Mouse (Mus musculus) retina, postnatal 1 day (tissue): ENCODE data around the gene C330007P06Rik.

Experiments
- DNase-seq: peaks from one replicate; pipeline ENCODE4 v3.0.0-alpha.2; 2012

C330007P06Rik gene

DNA sequence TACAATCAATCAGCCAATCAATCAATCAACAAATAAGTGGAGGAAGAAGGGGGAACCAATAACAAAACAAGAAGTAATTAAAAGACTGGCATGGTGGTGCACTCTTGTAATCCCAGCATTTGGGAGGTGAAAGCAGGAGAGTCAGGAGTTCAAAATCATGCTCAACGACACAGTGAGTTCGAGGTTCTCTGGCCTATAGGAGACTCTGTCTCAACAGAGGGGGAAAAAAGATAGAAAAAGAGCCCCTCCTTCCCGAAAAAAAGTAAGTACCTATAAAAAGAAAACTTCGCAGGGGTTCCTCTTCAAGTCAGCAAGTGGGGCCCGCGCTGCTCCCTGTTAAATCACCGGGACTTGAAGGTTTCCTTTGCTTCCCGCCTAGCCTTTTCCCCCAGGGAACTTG is at the start of gene C330007P06Rik, which contains the start of gene Ube2a:
C330007P06Rik (minus strand) TSS at position 347 of the 400 bp plus-strand sequence.
Ube2a (plus strand) TSS at position 136 of the 400 bp plus-strand sequence.
- no peak for DNase-seq

DNA sequence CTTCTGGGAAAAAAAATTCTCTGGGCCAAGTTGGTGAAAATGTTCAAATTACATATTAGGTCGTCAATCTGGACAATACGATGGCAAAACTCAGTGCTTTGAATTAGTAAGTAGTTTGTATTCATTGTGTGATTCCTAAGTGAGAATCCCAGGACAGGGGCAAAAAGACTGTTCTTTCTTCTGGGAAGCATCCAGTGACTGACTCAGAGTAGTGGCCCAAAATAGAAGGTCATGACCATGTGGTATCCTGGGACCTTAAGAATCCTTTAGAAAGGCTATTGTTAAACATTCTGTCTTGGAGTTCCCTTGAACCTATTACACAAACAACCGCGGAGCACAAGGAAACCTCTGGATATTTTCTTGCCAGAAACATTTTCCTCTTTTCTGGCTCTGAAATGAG is 47.4 kb upstream of the C330007P06Rik start:
- no peak for DNase-seq

GRCm38 (mm10) chrX:36917749-36918148 is 43.8 kb upstream of the C330007P06Rik start:
- DNase-seq = no peak

DNA sequence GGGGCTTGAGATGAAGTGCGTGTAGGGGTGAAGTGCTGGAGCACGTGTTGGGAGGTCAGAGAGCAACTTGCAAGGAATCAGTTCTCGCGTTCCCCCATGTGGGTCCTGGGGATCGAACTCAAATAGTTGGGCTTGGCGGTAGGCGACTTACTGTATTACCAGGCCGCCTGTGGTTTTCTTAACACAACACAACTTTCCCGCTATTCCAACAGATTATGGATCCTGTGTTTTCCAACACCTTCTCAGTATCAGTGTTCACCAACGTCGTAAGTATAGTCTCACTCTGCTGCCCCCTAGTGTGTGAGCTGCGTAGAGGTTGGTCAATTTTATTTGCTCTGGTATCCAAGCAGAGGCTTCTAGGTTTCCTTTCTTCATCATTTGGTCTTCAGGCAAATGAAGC is 37.4 kb upstream of the C330007P06Rik start:
- DNase-seq = peak; percentile 68

DNA sequence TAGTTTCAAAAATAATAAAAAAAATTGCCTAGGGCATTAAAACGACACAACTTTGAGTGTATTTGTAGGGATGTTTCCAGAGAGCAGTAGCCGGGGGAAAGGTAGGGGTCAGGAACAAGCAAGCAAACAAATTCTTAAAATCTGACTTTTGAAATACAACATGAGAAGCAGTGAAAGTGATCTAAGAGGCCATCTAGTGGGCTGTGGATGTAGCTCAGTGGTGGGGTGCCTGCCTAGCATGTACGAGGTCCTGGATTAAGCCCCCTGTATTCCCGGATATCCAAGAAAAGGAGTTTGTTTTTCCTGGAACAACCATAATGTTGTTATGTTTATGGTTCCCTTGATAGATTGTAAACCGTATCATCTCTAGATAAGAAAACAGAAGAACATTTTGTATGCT is 32.6 kb upstream of the C330007P06Rik start:
- no peak for DNase-seq

GRCm38 (mm10) chrX:36903115-36903768 is 29.3 kb upstream of the C330007P06Rik start:
- peak; percentile 95 for DNase-seq

DNA sequence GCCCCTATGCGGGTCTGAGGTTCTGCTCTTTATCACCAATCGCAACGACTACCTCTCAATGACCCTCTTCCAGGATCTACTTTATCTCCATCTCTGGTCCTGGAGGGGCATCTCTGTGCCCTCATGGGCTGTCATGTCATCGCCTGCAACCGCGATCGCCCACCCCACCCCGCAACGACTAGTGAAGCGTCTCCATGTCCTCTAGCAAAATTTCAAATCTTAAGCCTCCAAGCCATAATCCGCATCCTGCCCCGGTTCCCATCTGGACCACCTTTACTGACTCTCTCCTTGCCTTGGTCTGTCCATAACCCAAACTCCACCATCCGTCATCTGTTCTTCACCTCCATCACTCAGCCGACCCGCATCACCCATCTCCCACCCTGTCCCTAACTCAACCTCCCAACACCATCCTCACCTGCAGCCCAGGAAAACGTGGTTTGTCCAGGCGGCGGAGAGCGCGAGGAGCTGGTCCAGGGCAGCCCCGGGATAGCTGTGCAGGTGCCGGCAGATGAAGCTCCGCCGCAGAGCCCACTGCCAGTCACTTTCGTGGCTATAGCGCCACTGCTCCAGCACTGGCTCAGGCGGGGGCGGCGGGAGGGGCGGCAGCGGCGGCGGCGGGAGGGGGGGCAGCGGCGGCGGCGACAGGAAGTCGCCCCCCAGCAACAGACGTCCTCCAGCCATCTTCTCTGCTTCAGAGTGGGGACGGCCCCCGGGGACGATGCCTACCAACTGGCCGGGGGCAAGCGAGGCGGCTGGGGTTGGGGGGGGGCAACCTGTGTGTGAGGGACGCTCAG is 28.6 kb upstream of the C330007P06Rik start, which contains the start of gene Nkrf:
Nkrf (minus strand) TSS at position 579 of the 794 bp plus-strand sequence.
- peak; percentile 42 for DNase-seq

- no peak for DNase-seq
Measured at GRCm38 (mm10) chrX:36901655-36902054, 27.7 kb upstream of the C330007P06Rik start.

- peak; percentile 39 for DNase-seq
Measured at GRCm38 (mm10) chrX:36898931-36899330, 25.0 kb upstream of the C330007P06Rik start.

- peak; percentile 17 for DNase-seq
Measured at GRCm38 (mm10) chrX:36884719-36885118, 10.8 kb upstream of the C330007P06Rik start.

DNA sequence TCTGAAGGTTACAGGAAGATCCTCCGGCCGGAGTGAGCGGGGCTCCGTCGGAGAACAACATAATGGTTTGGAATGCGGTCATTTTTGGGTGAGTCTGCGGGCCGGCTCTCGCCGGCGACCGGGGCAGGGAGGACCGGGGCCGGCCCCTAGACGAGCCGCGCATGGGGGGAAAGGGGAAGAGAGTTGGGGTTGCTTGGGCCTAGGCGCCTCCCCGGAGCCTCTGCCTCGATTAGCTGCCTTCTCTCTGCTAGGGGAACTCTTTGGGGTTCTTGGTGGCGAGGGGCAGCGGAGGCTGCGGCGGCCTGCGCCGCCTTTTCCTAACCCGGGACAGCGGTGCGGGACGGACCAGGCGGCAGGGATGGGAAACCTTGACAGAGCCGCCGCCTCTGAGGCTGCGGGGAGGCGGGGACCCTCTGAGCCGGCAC is 805 bp upstream of the C330007P06Rik start:
- no peak for DNase-seq

- DNase-seq = peak; percentile 91
Measured at GRCm38 (mm10) chrX:36874178-36874696, 326 bp upstream of the C330007P06Rik start.

DNA sequence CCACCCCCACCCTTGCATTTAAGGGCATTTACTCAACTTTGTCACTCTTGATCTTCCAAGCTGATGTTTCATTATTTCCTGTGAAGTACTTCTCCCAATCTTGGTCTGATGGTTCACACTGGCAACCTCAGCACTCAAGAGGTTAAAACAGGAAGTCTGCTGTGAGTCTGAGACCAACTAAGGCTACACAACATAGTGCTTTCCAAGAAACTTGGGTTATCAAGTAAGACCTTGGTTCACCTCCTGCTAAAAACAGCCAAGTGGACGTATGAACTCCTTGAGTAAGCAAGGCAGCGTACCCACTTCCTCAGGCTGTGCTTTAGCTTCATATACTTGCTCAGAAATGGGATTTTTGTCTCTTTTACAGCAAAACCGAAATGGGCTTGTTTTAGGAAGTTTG is 3.5 kb downstream of the C330007P06Rik start:
- DNase-seq = no peak

- DNase-seq = no peak
Measured at GRCm38 (mm10) chrX:36864609-36865328, 9.1 kb downstream of the C330007P06Rik start.

DNA sequence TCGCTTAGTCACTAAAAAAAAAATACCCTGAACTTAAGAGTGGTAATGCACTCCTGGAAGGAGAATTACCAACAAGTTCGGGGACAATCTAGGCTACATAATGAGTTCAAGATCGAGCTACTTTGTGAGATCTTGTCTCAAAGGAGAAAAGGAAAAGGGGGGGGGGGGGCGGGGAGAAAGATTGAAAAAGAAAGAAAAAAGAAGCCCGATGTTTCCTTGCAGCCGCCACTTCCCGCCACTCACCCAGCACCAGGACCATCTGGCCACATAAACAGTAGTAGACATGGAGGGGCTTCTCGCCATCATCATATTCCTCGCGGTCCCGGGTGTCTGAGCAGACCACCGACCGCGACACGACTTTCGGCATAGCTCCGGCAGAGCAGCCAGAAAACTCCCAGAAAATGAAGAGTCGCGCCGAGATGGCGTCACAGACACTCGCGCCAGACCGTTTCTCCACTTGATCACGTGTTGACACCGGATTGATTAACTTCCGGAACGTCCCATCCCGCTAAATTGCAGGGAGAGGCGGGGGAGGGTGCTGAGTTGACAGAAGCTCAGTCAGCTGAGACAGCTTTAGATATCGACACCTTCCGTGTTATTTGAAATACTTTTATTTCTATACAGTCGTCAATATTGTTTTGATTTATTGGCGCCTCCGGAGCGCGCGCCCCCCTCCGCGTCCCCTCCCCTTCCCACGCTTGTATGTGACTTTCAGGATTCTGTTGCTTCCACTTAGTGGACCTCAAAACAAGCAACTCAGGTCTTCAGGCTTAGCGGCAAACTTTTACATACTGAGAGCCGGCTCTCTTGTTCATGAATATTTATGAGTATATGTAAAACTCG is 9.9 kb downstream of the C330007P06Rik start:
- peak; percentile 90 for DNase-seq

DNA sequence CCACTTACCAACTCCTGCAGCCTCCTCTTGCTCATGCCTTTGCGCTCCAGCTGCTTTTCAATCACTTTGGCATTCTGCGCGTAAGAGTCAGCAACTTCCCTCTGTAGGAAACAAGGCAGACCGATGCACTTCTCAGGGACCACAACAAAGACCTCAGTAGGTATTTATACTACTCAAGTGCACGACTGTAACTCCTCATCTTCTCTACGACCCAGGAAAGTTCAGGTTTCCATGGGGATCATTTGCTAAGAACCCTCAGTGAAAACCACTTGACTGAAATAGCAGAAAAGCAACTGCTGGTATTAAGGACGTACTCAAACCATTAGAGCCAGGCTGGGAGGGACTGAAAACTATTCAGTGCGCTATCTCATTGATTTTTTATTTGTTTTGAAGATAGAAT is 21.3 kb downstream of the C330007P06Rik start:
- DNase-seq = no peak

- no peak for DNase-seq
Measured at GRCm38 (mm10) chrX:36847152-36847551, 26.8 kb downstream of the C330007P06Rik start.

- DNase-seq = no peak
Measured at GRCm38 (mm10) chrX:36843346-36843990, 30.4 kb downstream of the C330007P06Rik start.

DNA sequence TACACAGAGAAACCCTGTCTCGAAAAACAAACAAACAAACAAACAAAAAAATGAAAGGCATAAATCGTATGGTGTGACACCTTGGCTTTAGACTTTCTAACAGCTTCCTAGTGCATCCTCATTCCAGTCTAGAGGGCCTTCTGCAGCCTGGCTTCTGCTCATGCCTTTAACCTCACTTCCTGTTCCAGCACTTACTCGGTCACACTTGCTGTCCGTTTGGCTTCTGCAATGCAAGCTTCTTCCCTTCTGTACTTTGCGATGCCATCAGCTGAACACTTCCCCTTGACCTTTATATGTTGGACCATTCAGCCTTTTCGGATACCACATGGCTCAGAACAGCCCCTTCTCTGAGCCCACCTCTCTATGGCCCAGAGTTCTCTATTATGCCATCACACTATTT is 32.2 kb downstream of the C330007P06Rik start:
- DNase-seq = no peak

- peak; percentile 29 for DNase-seq
Measured at GRCm38 (mm10) chrX:36839391-36839790, 34.5 kb downstream of the C330007P06Rik start.

DNA sequence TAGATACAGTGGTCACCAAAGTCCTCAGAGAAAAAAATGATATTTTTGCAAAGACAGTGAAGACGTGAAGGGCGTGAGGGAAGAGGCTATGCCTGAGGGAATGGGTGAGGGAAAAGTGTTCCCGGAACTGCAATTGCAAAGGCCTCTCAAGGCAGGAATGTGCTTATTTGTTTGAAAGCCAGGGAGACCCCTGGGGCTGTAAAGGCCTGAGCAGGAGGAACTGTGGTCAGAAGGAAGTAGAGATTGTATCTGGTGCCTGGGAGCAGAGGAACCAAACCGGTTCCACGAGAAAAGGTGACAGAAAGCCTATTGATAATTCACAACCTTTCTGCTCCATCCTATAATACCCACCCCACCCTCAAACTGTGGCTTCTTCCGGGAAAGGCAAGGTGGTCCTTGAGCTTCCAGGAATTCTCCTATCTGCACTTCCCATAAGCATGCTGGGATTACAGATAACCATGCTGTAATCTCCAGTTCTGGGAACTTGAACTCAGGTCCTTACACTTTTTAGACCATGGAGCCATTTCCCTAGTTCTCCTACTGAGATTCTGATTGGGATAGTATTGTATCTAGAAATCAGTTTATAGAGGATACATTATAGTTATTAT is 36.7 kb downstream of the C330007P06Rik start:
- DNase-seq = no peak
